Mouse (Mus musculus): ENCODE measurements at regions not wholly inside any gene's neighbourhood (a gene's known extent, or its start where the extent isn't known, plus 50 kb on each side); places are given as distances from the start of the nearest gene placed in this dataset.

GRCm38 (mm10) chr4:152900049-152900448 lies 422.4 kb upstream of the Kcnab2 start:
- no peak overlapping the region for H3K4me3 ChIP-seq
- no peaks in the 10 kb centered on the region for H3K27me3 ChIP-seq (ENCODE audit: control insufficient read depth, insufficient read depth, insufficient read length)

GRCm38 (mm10) chr4:152895076-152895475 lies 417.4 kb upstream of the Kcnab2 start:
- H3ac ChIP-seq (ENCODE audit: control insufficient read depth, insufficient read length): no peak overlapping the region
- H3K4me2 ChIP-seq (ENCODE audit: low read depth): no peak overlapping the region
- no peaks in the 10 kb centered on the region for H3K36me3 ChIP-seq (ENCODE audit: control insufficient read depth, insufficient read depth)
- H3K79me2 ChIP-seq (ENCODE audit: control insufficient read depth, insufficient read depth): no peaks in the 10 kb centered on the region
- H3K4me3 ChIP-seq: no peak overlapping the region
- no peak for TF ChIP-seq REST (IDR thresholded peaks at IDR 0.05; ENCODE audit: insufficient read depth, insufficient read length)
- TF ChIP-seq POLR2AphosphoS2 (IDR thresholded peaks at IDR 0.05; ENCODE audit: insufficient read length, low read depth): no peak
- no peak for TF ChIP-seq SRF (IDR thresholded peaks at IDR 0.05; ENCODE audit: control insufficient read depth, insufficient read length, low read depth)
- no peak for TF ChIP-seq POLR2A (IDR thresholded peaks at IDR 0.05; ENCODE audit: insufficient read length, low read depth)
- no peak for TF ChIP-seq MYOG (IDR thresholded peaks at IDR 0.05; ENCODE audit: control insufficient read depth in 1 of 3, insufficient read depth in 1 of 3, insufficient read length in 2 of 3, low read depth in 2 of 3)
- no peak for TF ChIP-seq TCF12 (IDR thresholded peaks at IDR 0.05; ENCODE audit: insufficient read depth, poor library complexity, severe bottlenecking)
- TF ChIP-seq USF1 (IDR thresholded peaks at IDR 0.05; ENCODE audit: low read depth): no peak
- TF ChIP-seq MYOD1 (IDR thresholded peaks at IDR 0.05; ENCODE audit: control insufficient read depth in 1 of 3, insufficient read length in 2 of 3, low read depth in 2 of 3): no peak
- no peak for TF ChIP-seq TCF3 (IDR thresholded peaks at IDR 0.05; ENCODE audit: insufficient read length, low read depth)
- no peak for TF ChIP-seq CEBPB (IDR thresholded peaks at IDR 0.05; ENCODE audit: insufficient read depth, poor library complexity, severe bottlenecking)
- no peak for TF ChIP-seq E2F4 (IDR thresholded peaks at IDR 0.05; ENCODE audit: insufficient read depth)
- TF ChIP-seq MAX (IDR thresholded peaks at IDR 0.05; ENCODE audit: low read depth): no peak
- no peaks in the 10 kb centered on the region for H3K27me3 ChIP-seq (ENCODE audit: control insufficient read depth, insufficient read depth, insufficient read length)

More at GRCm38 (mm10) chr4:152900049-152900448, 422.4 kb upstream of the Kcnab2 start:
- Histone ChIP-seq H3K4me2 (ENCODE audit: low read depth) (no peak overlapping the region), H3K36me3 (ENCODE audit: control insufficient read depth, insufficient read depth) (no peaks in the 10 kb centered on the region), H3K79me2 (ENCODE audit: control insufficient read depth, insufficient read depth) (no peaks in the 10 kb centered on the region), H3ac (ENCODE audit: control insufficient read depth, insufficient read length) (no peak overlapping the region)
- TF ChIP-seq E2F4 (IDR thresholded peaks at IDR 0.05; ENCODE audit: insufficient read depth) (no peak), TCF12 (IDR thresholded peaks at IDR 0.05; ENCODE audit: insufficient read depth, poor library complexity, severe bottlenecking) (no peak), MAX (IDR thresholded peaks at IDR 0.05; ENCODE audit: low read depth) (no peak)

GRCm38 (mm10) chr4:152892997-152893396 lies 415.3 kb upstream of the Kcnab2 start:
- Histone ChIP-seq H3K79me2 (ENCODE audit: control insufficient read depth, insufficient read depth) (no peaks in the 10 kb centered on the region), H3K36me3 (ENCODE audit: control insufficient read depth, insufficient read depth) (no peaks in the 10 kb centered on the region), H3K4me3 (no peak overlapping the region), H3ac (ENCODE audit: control insufficient read depth, insufficient read length) (no peak overlapping the region), H3K27me3 (ENCODE audit: control insufficient read depth, insufficient read depth, insufficient read length) (no peaks in the 10 kb centered on the region), H3K4me2 (ENCODE audit: low read depth) (no peak overlapping the region)
- no peak for TF ChIP-seq E2F4 (IDR thresholded peaks at IDR 0.05; ENCODE audit: insufficient read depth)
- no peak for TF ChIP-seq POLR2A (IDR thresholded peaks at IDR 0.05; ENCODE audit: insufficient read length, low read depth)
- TF ChIP-seq TCF3 (IDR thresholded peaks at IDR 0.05; ENCODE audit: insufficient read length, low read depth): no peak
- TF ChIP-seq MYOG (IDR thresholded peaks at IDR 0.05; ENCODE audit: control insufficient read depth in 1 of 3, insufficient read depth in 1 of 3, insufficient read length in 2 of 3, low read depth in 2 of 3): no peak
- TF ChIP-seq POLR2AphosphoS2 (IDR thresholded peaks at IDR 0.05; ENCODE audit: insufficient read length, low read depth): no peak
- TF ChIP-seq MAX (IDR thresholded peaks at IDR 0.05; ENCODE audit: low read depth): no peak
- TF ChIP-seq SRF (IDR thresholded peaks at IDR 0.05; ENCODE audit: control insufficient read depth, insufficient read length, low read depth): no peak
- TF ChIP-seq REST (IDR thresholded peaks at IDR 0.05; ENCODE audit: insufficient read depth, insufficient read length): no peak
- TF ChIP-seq CEBPB (IDR thresholded peaks at IDR 0.05; ENCODE audit: insufficient read depth, poor library complexity, severe bottlenecking): no peak

GRCm38 (mm10) chr4:152889211-152889610 lies 411.5 kb upstream of the Kcnab2 start:
- no peak for TF ChIP-seq TCF3 (IDR thresholded peaks at IDR 0.05; ENCODE audit: insufficient read length, low read depth)
- no peak for TF ChIP-seq POLR2A (IDR thresholded peaks at IDR 0.05; ENCODE audit: insufficient read length, low read depth)
- TF ChIP-seq MYOG (IDR thresholded peaks at IDR 0.05; ENCODE audit: control insufficient read depth in 1 of 3, insufficient read depth in 1 of 3, insufficient read length in 2 of 3, low read depth in 2 of 3): no peak
- TF ChIP-seq TCF12 (IDR thresholded peaks at IDR 0.05; ENCODE audit: insufficient read depth, poor library complexity, severe bottlenecking): no peak
- no peak for TF ChIP-seq SRF (IDR thresholded peaks at IDR 0.05; ENCODE audit: control insufficient read depth, insufficient read length, low read depth)
- TF ChIP-seq MYOD1 (IDR thresholded peaks at IDR 0.05; ENCODE audit: control insufficient read depth in 1 of 3, insufficient read length in 2 of 3, low read depth in 2 of 3): no peak
- no peak for TF ChIP-seq POLR2AphosphoS2 (IDR thresholded peaks at IDR 0.05; ENCODE audit: insufficient read length, low read depth)
- no peak for TF ChIP-seq E2F4 (IDR thresholded peaks at IDR 0.05; ENCODE audit: insufficient read depth)
- TF ChIP-seq REST (IDR thresholded peaks at IDR 0.05; ENCODE audit: insufficient read depth, insufficient read length): no peak
- TF ChIP-seq CEBPB (IDR thresholded peaks at IDR 0.05; ENCODE audit: insufficient read depth, poor library complexity, severe bottlenecking): no peak
- no peak for TF ChIP-seq MAX (IDR thresholded peaks at IDR 0.05; ENCODE audit: low read depth)
- TF ChIP-seq USF1 (IDR thresholded peaks at IDR 0.05; ENCODE audit: low read depth): no peak
- Histone ChIP-seq H3K79me2 (ENCODE audit: control insufficient read depth, insufficient read depth) (no peaks in the 10 kb centered on the region), H3K4me2 (ENCODE audit: low read depth) (no peak overlapping the region), H3K36me3 (ENCODE audit: control insufficient read depth, insufficient read depth) (no peaks in the 10 kb centered on the region), H3ac (ENCODE audit: control insufficient read depth, insufficient read length) (no peak overlapping the region), H3K27me3 (ENCODE audit: control insufficient read depth, insufficient read depth, insufficient read length) (no peaks in the 10 kb centered on the region), H3K4me3 (no peak overlapping the region)

GRCm38 (mm10) chr4:152888306-152888705 lies 410.6 kb upstream of the Kcnab2 start:
- no peak for TF ChIP-seq POLR2A (IDR thresholded peaks at IDR 0.05; ENCODE audit: insufficient read length, low read depth)
- TF ChIP-seq TCF12 (IDR thresholded peaks at IDR 0.05; ENCODE audit: insufficient read depth, poor library complexity, severe bottlenecking): no peak
- TF ChIP-seq SRF (IDR thresholded peaks at IDR 0.05; ENCODE audit: control insufficient read depth, insufficient read length, low read depth): no peak
- TF ChIP-seq CEBPB (IDR thresholded peaks at IDR 0.05; ENCODE audit: insufficient read depth, poor library complexity, severe bottlenecking): no peak
- TF ChIP-seq POLR2AphosphoS2 (IDR thresholded peaks at IDR 0.05; ENCODE audit: insufficient read length, low read depth): no peak
- no peak for TF ChIP-seq E2F4 (IDR thresholded peaks at IDR 0.05; ENCODE audit: insufficient read depth)
- TF ChIP-seq MYOG (IDR thresholded peaks at IDR 0.05; ENCODE audit: control insufficient read depth in 1 of 3, insufficient read depth in 1 of 3, insufficient read length in 2 of 3, low read depth in 2 of 3): no peak
- no peak for TF ChIP-seq REST (IDR thresholded peaks at IDR 0.05; ENCODE audit: insufficient read depth, insufficient read length)
- TF ChIP-seq TCF3 (IDR thresholded peaks at IDR 0.05; ENCODE audit: insufficient read length, low read depth): no peak
- TF ChIP-seq MYOD1 (IDR thresholded peaks at IDR 0.05; ENCODE audit: control insufficient read depth in 1 of 3, insufficient read length in 2 of 3, low read depth in 2 of 3): no peak
- no peak for TF ChIP-seq MAX (IDR thresholded peaks at IDR 0.05; ENCODE audit: low read depth)
- TF ChIP-seq USF1 (IDR thresholded peaks at IDR 0.05; ENCODE audit: low read depth): no peak
- Histone ChIP-seq H3K27me3 (ENCODE audit: control insufficient read depth, insufficient read depth, insufficient read length) (no peaks in the 10 kb centered on the region), H3ac (ENCODE audit: control insufficient read depth, insufficient read length) (no peak overlapping the region), H3K4me2 (ENCODE audit: low read depth) (no peak overlapping the region), H3K4me3 (no peak overlapping the region), H3K36me3 (ENCODE audit: control insufficient read depth, insufficient read depth) (no peaks in the 10 kb centered on the region), H3K79me2 (ENCODE audit: control insufficient read depth, insufficient read depth) (no peaks in the 10 kb centered on the region)

Data from myocyte (in vitro differentiated cells).